Mouse (Mus musculus): ENCODE results near the gene Apof. TPM values are rescaled to one million over a fixed set of nuclear protein-coding genes. Genes with fewer than 3 reads are reported as not detected.

Gene Apof
- total and polyA plus RNA-seq, 3 experiments, result 0.66 to 1.3 (median 0.99) TPM

DNA sequence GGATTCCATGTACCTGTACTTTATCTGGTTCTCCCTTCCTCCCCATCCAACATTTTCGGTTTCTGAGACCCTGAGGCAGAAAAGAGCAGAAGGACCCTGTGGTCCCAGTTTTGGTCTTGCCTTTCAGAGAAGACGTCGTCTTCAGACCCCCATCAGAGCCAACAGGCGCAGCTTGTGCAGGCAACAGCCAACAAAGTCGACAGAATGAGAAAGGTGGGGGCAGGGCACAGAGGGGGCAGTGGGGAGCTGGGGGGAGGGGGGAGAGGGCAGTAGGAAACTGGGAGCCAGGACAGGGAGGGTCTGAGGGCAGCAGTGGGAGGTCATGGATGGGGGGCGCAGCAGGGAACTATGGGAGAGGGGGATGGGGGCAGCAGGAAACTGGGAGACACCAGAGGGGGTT is 9.7 kb downstream of the Apof start:
- dilution Hi-C loops (cut with MboI; ENCODE audit: extremely low pct_ligation_motif_present, extremely low pct_unique_long_range_greater_than_20kb, low sequenced_read_pairs) (no loop called here), in situ Hi-C loops (cut with MboI; ENCODE audit: low pct_ligation_motif_present, low pct_unique_long_range_greater_than_20kb, low sequenced_read_pairs) (no loop called here)
- Histone ChIP-seq H3K4me3 (replicated peaks in 1 of 3; ENCODE audit: low read depth in 2 of 3, low read length in 2 of 3, poor library complexity in 1 of 3) (no peak overlapping the region), H3K36me3 (replicated peaks in 1 of 2; ENCODE audit: control insufficient read depth in 1 of 2, insufficient read depth in 1 of 2, low read length in 1 of 2) (peaks cover 43 to 77% of the 10 kb centered on the region in 2 experiments), H3K4me1 (ENCODE audit: control insufficient read depth in 1 of 2, insufficient read depth in 2 of 2) (no peaks in the 10 kb centered on the region), H3K27me3 (replicated peaks) (no peaks in the 10 kb centered on the region), H3K9ac (ENCODE audit: insufficient read depth, low read depth) (no peak overlapping the region), H3K4me2 (ENCODE audit: insufficient read depth, low read depth, poor library complexity, severe bottlenecking) (no peak overlapping the region), H3K79me2 (replicated peaks; ENCODE audit: control insufficient read depth, extremely low read depth, insufficient read depth, poor library complexity, severe bottlenecking) (no peaks in the 10 kb centered on the region), H3K9me3 (replicated peaks; ENCODE audit: low read length) (no peaks in the 10 kb centered on the region), H3K27ac (ENCODE audit: insufficient read depth, low read depth) (no peak overlapping the region)
- no peak for DNase-seq (ENCODE audit: extremely low read depth)
- TF ChIP-seq NRF1 (IDR thresholded peaks at IDR 0.05; ENCODE audit: low read depth, low read length) (no peak), USF1 (IDR thresholded peaks at IDR 0.05; ENCODE audit: low read depth, low read length) (no peak), MAFK (IDR thresholded peaks at IDR 0.05; ENCODE audit: insufficient replicate concordance, low read length) (no peak), CTCF (conservative IDR thresholded peaks at IDR 0.05 in 1 of 2, IDR thresholded peaks at IDR 0.05 in 1 of 2; ENCODE audit: low read depth in 2 of 2, low read length in 2 of 2) (no peak), JUND (conservative IDR thresholded peaks at IDR 0.05; ENCODE audit: low read depth, low read length) (no peak)

GRCm38 (mm10) chr10:128280943-128281342 is 12.5 kb downstream of the Apof start:
- Histone ChIP-seq H3K4me2 (ENCODE audit: insufficient read depth, low read depth, poor library complexity, severe bottlenecking) (no peak overlapping the region), H3K27ac (ENCODE audit: insufficient read depth, low read depth) (no peak overlapping the region), H3K79me2 (replicated peaks; ENCODE audit: control insufficient read depth, extremely low read depth, insufficient read depth, poor library complexity, severe bottlenecking) (no peaks in the 10 kb centered on the region), H3K4me1 (ENCODE audit: control insufficient read depth in 1 of 2, insufficient read depth in 2 of 2) (peaks cover 0 to 14% of the 10 kb centered on the region in 2 experiments; a peak in 2 of 4 replicates), H3K4me3 (replicated peaks in 1 of 3; ENCODE audit: low read depth in 2 of 3, low read length in 2 of 3, poor library complexity in 1 of 3) (no peak overlapping the region), H3K27me3 (replicated peaks) (no peaks in the 10 kb centered on the region), H3K9me3 (replicated peaks; ENCODE audit: low read length) (no peaks in the 10 kb centered on the region), H3K9ac (ENCODE audit: insufficient read depth, low read depth) (no peak overlapping the region), H3K36me3 (replicated peaks in 1 of 2; ENCODE audit: control insufficient read depth in 1 of 2, insufficient read depth in 1 of 2, low read length in 1 of 2) (peaks cover 67 to 94% of the 10 kb centered on the region in 2 experiments)
- dilution Hi-C loops (cut with MboI; ENCODE audit: extremely low pct_ligation_motif_present, extremely low pct_unique_long_range_greater_than_20kb, low sequenced_read_pairs) (no loop called here), in situ Hi-C loops (cut with MboI; ENCODE audit: low pct_ligation_motif_present, low pct_unique_long_range_greater_than_20kb, low sequenced_read_pairs) (no loop called here)
- TF ChIP-seq E2F4 (IDR thresholded peaks at IDR 0.05; ENCODE audit: insufficient replicate concordance, low read depth, low read length) (no peak), MAFK (IDR thresholded peaks at IDR 0.05; ENCODE audit: insufficient replicate concordance, low read length) (no peak), SIN3A (IDR thresholded peaks at IDR 0.05; ENCODE audit: low read length) (no peak), POLR2AphosphoS2 (IDR thresholded peaks at IDR 0.05; ENCODE audit: low read depth, low read length) (no peak), EP300 (IDR thresholded peaks at IDR 0.05; ENCODE audit: low read length) (no peak), CHD2 (IDR thresholded peaks at IDR 0.05; ENCODE audit: low read length) (no peak), MYC (IDR thresholded peaks at IDR 0.05; ENCODE audit: low read depth, low read length) (no peak), RCOR1 (conservative IDR thresholded peaks at IDR 0.05; ENCODE audit: low read depth, low read length) (no peak), USF1 (IDR thresholded peaks at IDR 0.05; ENCODE audit: low read depth, low read length) (no peak), ZMIZ1 (IDR thresholded peaks at IDR 0.05; ENCODE audit: low read depth, low read length) (no peak), USF2 (conservative IDR thresholded peaks at IDR 0.05; ENCODE audit: low read depth, low read length) (no peak), TCF12 (IDR thresholded peaks at IDR 0.05; ENCODE audit: low read depth, low read length) (no peak), MXI1 (IDR thresholded peaks at IDR 0.05; ENCODE audit: low read depth, low read length) (no peak), MAZ (IDR thresholded peaks at IDR 0.05; ENCODE audit: low read depth, low read length) (no peak), IRF4 (IDR thresholded peaks at IDR 0.05; ENCODE audit: low read depth, low read length) (no peak), RAD21 (IDR thresholded peaks at IDR 0.05; ENCODE audit: low read depth, low read length) (no peak)
- no peak for DNase-seq (ENCODE audit: extremely low read depth)
